Mouse (Mus musculus) spleen, postnatal 10 days (tissue): ENCODE measurements at regions not wholly inside any gene's neighbourhood (a gene's known extent, or its start where the extent isn't known, plus 50 kb on each side); places are given as distances from the start of the nearest gene placed in this dataset.
"Not testable (repeated sequence)": the region's sequence is repeated elsewhere in the genome, so short reads cannot be mapped to it uniquely, and the experiment has no call there.

ENCODE experiments used
- DNase-seq, 2 experiments: peaks; one replicate each; pipeline ENCODE4 v3.0.0; 2021 to 2022; ENCODE audit warnings: low spot score in 2 of 2

DNA sequence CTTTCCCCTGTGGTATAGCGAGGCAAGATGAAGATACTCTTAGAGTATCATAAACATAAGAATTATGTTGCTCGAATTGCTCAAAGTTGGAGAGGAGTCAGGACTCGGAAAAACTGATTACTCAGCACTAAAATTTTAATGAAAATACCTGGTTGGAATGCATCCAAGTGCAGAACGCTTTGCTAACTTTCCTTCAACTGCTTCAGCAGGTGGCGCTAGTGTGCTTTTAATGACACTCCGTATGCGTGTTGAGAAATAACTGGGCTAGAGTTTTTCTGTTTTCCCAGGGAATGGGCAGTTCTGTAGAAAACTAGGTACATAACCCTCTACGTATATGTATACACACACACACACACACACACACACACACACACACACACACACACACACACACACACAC lies 221.0 kb downstream of the Grxcr1 start:
- DNase-seq, result peak in 1 of 2 experiments; percentile 48

DNA sequence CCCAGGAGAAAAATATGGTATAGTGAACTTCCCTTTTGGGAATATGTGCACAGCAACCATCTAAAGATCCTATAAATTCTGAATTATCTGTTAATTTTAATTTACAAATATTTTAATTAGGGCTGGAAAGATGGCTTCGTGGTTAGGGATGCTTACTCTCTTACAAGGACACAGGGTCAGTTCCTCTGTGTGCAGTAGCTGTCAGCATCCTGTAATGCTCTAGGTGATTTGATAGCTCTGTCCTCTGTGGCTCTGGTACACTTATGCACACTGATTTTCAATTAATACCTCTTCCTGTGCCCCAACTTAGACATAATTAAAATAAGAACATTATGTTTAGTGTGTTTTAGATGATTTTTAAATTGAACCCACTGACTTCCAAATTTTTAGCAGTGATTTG lies 221.8 kb downstream of the Grxcr1 start:
- no peak for DNase-seq

DNA sequence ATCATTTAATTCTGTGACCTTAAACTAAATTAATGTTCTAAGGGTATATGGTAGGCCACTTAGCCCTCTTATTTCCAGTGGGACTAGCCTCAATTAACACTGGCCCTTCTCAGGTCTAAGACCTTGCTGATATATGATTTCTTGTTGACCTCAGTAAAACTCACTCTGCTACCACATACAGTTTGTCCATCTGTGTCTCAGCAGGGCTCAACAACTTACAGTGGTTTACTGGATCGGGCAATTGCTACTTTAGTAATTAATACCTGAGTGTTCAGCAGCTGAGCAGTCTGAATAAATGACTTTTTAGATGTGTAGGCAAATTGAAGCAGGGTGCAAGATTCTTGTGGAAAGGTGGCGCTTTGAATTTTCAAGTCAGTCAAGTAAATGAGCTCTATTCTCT lies 222.5 kb downstream of the Grxcr1 start:
- no peak for DNase-seq

DNA sequence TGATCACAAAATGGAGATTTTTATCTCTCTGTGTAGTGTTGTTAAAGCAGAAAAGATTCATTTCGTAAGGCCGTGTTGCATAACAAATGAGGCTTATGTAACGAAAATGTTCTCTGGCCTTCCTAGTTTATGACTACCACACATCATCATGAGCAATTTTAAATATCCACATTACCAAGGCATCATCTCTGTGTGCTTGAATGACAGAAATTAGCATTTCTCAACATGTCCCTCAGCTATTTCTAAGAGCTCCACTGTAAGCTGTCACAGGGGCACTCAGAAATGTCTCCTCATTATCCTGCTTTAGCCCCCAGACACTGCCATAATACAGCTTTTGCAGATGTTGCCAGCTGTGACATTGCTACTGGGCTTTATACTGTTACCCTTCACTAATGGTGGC lies 232.6 kb downstream of the Grxcr1 start:
- no peak for DNase-seq

DNA sequence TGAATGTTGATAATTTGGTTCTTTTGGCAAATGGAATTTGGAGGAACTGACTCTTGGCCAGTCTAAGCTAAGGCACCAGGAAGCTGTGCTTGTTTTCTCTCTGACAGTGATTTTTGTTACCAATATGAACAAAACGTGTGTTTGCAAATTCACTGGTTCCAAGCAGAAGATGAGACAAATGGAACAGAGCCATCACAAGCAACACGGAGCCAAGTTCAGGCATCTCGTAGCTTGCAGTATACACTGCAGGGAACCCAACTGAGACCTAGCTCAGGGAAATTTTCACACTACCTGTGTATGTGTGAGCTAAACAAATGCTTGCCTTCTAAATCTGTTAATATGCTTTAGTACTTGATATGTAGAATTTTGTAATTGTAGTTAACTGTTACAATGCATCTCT lies 242.6 kb downstream of the Grxcr1 start:
- DNase-seq, result no peak

DNA sequence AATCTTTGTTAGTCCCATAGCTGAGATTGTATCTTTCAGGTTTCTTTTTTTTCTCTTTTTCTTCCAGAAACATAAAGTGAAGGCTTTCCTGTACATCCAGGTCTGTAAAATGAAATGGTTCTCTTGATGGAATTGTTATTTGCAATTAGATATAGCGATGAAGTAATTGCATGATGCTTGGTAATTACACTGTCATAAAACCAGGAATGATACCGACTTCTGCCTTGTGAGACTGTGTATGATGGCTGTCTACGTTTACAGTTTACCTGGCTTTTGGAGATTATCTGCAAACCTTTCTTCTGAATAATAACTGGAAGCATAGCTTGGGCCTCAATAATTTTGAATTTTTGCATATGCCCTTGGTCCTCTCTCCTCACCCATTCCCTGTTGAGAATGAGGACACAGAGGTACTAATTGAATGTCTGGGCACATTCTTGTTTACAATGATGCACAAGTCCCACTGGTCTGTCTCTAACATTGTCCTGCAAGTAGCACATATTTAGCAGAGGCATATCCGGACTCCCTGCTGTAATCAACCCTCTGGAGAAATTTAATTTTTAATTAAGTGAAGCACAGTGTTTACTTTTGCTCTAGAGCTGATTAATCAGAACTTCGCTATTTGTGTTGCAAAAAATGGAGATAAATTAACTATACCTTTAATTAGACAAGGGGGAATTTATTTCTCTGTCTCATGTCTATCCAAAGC lies 244.1 kb downstream of the Grxcr1 start:
- no peak for DNase-seq

DNA sequence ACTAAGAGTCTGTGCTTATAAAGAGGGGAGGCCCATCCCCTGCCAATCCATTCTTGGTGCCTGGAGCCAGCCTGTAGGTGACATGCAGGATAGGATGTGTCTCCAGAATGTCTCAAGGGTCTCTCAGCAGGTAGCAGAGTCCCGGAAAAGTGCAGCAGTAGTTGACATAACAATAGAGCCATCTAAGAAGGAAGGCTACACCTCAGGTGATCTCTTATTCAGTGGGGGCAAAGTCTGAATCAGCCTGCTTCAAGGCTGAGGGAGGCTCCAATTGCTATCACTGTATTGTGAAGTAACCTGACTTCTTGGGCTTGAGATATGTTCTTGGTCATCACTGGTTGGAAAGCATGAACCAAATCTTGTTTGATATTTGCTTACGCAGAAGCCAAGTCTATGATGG lies 264.1 kb downstream of the Grxcr1 start:
- DNase-seq, result not testable (repeated sequence)

DNA sequence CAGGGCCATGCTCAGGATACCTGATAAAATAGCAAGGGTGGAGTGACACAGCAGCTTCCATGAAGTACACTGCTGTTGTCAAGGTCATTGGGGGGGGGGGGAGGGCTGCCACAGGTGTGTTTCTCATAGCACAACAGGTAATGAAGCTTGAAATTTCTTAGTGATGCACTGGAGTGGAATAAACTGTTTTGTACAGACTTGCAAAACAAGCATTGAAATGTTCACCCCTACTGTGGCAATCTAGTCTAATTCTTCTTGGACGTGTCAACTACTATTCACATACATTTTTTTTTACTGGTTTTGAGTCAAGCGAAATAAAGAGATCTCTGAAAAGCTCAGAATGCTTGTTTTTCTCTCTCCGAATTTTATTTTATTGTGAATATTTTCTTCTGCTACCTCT lies 281.6 kb downstream of the Grxcr1 start:
- DNase-seq, result no peak

DNA sequence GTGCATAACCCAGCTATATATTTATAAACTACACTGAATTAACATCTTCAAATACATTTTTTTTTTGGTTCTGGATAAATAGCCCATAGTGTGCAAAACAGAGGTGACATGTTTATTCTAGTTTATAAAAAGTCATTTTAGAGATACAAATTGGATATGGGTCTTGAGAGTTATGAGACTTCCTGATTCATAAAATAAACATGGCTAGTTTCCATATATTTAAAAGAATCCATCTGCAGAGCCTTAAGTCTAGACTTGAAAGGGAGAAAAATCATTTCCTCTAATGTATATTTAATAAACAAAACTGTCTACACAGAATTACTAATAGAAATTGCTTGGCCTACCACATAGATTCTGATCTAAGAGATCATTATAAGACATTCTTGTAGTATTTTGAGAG lies 287.3 kb downstream of the Grxcr1 start:
- DNase-seq, result no peak

DNA sequence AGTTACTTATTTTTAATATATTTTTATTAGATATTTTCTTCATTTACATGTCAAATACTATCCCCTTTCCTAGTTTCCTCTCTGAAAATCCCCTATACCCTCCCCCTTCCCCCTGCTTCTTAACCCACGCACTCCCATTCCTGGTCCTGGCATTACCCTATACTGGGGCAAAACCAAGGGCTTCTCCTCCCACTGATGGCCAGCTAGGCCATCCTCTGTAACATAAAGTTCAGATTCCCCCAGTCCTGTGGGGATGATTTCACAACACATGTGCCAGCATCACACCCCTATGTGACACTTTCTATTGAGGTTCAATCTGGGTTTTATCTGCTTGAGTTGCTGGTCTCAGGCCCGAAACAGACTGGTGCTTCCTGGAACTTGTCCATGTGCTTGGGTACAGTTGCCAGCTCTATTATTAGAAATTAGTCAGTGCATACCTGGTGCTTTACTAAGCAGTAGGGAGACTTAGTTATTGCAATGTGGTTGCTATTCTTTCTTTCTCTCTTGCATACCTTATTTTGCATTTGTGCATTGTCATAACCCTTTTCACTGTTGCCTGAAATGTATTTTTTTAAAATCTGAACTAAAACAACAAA lies 295.5 kb downstream of the Grxcr1 start:
- DNase-seq, result no peak

DNA sequence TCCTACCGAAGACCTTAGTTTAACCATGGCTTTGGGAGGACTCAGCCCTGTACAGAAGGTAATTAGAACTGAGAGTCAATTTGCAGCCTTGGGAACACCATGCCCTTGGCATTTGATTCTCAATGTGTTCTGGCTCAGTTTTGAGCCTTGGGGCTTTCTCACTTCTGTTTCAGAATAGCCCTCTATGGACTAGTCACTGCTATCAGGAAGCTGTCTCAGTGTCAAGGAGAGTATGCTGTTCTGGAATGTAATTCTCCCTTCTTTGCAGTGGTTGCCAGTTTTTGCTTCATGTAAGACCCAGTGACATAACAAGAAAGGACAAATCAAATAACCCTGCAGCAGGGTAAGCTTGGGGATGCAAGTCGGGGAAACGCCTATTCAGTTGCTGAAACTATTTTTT lies 297.7 kb downstream of the Grxcr1 start:
- no peak for DNase-seq

DNA sequence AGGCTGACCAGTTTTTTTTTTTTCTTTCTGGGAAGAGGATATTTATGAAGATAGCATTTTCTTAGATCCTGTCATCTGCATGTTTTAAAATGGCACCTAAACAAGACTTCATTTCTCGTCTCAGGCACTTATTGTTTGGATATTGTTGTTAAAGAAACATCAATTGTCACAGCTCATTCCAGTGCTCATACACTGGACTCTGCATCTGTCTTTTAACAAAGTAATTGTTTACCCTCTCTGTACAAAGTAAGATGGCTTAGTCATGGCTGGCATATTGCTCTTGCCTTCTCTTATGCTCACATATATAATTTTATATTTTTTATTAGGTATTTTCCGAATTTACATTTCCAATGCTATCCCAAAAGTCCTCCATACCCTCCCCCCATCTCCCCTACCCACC lies 298.2 kb downstream of the Grxcr1 start:
- DNase-seq, result no peak

DNA sequence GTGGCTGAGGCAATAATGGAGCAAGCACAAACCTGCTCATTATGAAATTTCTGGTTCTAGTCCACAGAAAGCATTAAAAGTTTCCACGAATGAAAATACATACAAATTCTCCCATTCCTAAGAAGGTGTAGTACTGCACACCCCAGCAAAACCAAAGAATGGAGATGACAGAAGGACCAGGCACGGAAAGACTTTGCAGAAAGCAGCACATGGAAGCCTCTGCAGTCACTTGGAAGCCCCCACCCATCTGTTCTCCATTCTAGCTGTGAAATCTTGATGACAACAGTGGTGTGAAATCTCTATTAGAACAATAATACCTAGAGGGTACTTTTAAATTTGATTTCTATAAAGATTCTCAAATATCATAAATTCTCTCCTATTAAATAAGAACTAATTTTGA lies 319.3 kb downstream of the Grxcr1 start:
- DNase-seq, result no peak

DNA sequence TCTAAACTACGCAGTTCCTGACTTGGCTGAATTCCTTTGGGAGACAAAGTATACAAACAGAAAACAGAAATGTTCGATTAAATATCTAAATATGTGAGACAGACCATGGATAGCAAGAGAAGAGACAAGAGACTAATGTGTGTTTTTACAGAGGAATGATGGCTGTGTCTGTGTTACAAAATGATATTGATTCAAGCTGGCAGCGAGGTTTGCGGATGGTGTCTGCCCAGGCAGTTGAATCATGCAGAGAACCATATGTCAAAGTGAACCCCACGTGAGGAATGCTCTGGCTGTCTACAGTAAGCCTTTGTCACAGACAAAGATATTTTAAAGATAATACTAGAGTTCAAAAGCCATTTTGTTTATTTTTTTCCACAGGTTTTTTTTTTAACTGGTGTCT lies 320.2 kb downstream of the Grxcr1 start:
- DNase-seq, result no peak

DNA sequence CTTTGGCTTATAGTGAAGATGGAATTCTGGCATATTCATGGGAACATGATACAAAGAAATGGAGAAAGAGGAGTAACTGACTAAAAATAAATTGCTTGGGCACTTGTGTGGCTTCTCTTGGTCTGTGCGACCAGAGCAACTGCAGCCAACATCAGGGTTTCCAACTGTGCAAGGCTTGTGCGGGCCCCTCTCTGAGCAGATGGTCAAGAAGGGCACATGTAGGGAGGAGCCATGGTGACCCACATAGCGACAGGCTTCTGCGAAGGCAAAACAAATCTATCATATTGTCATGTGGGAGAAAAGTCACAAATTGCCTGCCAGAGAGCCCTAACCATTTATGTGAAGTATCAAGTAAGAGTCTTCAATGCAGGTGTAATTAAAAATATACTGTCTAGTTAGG lies 321.6 kb downstream of the Grxcr1 start:
- DNase-seq, result no peak

DNA sequence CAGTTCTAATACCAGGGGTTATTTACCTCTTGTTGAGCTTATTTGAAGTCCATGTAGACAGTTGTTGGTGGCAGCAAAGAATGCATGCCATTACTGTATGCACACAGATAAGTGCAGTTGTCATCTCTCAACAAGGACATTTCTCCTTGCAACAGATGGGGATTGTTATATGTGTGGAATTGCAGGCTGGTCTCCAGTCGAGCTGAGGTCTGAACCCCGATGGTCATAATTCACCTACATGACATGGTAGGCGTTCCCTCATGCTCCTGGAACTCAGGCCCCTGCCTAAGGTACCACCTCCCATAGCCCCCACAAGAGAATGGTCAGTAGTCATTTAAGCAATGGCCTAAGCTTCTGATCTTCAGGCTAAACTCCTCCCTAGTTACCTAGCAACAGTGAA lies 322.2 kb downstream of the Grxcr1 start:
- not testable (repeated sequence) for DNase-seq

DNA sequence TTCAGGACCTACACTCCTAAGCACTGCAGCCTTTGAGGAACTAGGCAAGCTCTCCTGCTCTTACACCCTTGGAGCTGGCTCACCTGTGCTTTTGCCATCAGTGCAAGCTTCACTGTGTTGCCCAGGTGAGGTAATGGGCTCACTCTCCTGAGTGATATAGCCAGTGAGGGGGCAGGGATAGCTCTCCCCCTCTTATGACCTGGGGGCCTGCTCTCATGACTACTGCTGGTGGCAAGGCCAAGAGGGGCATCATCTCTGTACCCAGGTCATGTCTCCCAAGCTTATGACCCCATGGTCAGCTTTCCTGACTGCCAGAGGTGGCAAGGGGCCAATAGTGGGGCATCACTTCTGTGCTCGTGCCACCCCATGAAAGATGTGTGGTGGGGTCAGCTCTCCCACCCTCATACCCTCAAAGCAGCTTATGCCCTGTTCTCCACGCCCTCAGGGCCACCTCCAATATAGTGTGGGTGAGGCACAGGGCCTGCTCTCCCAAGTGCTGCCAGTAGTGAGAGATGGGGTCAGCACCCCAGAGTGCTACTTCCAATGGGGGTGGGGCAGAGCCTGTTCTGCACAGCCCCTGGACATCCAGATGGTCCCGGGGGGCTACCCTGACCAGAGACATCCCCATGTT lies 330.1 kb downstream of the Grxcr1 start:
- DNase-seq, result no peak

DNA sequence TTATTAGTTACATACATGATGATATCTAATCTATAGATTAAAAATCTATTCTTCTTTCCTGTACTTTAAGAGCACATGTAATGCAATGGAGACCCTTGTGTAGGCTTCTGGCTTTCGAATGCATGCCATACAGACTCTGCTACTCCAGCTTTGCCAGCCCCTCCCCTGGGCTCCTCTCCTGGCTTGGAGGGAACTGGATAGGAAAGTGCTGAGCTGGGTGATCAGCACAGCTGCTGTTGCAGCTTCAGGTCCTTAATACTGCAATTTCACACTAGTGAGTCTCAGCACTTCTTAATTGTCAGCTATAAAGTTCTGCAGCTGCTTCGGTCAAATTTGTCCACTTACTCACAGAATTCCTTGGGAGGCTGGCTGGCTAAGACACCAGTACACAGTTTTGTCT lies 341.4 kb downstream of the Grxcr1 start:
- no peak for DNase-seq
